Mouse (Mus musculus) liver, embryonic 12.5 days (tissue): Measurements from ENCODE around the gene Apba1. TPM values are rescaled to one million over a fixed set of nuclear protein-coding genes. Genes with fewer than 3 reads are reported as not detected.

Experiments used
- ATAC-seq: fragments of 200-750 bp; cut with Nextera tagmentation; 2 replicates; pipeline ENCODE4 v1.8.0; 2017; ENCODE audit warnings: moderate number of reproducible peaks, mild to moderate bottlenecking, moderate library complexity
- H3K27ac ChIP-seq: fragments of 300-500 bp; sonication (generic); 2 replicates; pipeline ENCODE4 v1.5.1; 2016; ENCODE audit warnings: mild to moderate bottlenecking
- H3K27me3 ChIP-seq: fragments of 300-500 bp; sonication (generic); replicated peaks from 2 replicates; pipeline ENCODE4 v1.6.1; 2016; ENCODE audit warnings: mild to moderate bottlenecking, moderate library complexity
- H3K36me3 ChIP-seq: fragments of 300-500 bp; sonication (generic); 2 replicates; pipeline ENCODE4 v1.6.1; 2016; ENCODE audit warnings: mild to moderate bottlenecking, moderate library complexity
- H3K4me1 ChIP-seq: fragments of 300-500 bp; sonication (generic); 2 replicates; pipeline ENCODE4 v1.6.1; 2016
- H3K4me2 ChIP-seq: fragments of 300-500 bp; sonication (generic); 2 replicates; pipeline ENCODE4 v1.6.1; 2016; ENCODE audit warnings: mild to moderate bottlenecking, moderate library complexity
- H3K4me3 ChIP-seq: fragments of 300-500 bp; sonication (generic); 2 replicates; pipeline ENCODE4 v1.5.1; 2016; ENCODE audit warnings: mild to moderate bottlenecking, moderate library complexity
- H3K9ac ChIP-seq: fragments of 300-500 bp; sonication (generic); 2 replicates; pipeline ENCODE4 v1.6.1; 2016; ENCODE audit warnings: mild to moderate bottlenecking, moderate library complexity
- H3K9me3 ChIP-seq: fragments of 300-500 bp; sonication (generic); replicated peaks from 2 replicates; pipeline ENCODE4 v1.6.1; 2016; ENCODE audit warnings: mild to moderate bottlenecking, moderate library complexity
- WGBS: fragments of 180-500 bp; shearing (Covaris S2); methylation state at CpG from one replicate; pipeline ENCODE4 v1.1.7; 2016; ENCODE audit not compliant: insufficient replicate concordance; 5-methylcytosine and 5-hydroxymethylcytosine counted together
- polyA plus RNA-seq: library from polyadenylated mRNA; unstranded; fragments of >200 nt; fragmentation: Nextera tagmentation; extraction: Ambion mirVana; gene quantifications from 2 replicates; pipeline ENCODE4 v1.2.1, GENCODE M21; 2016

Apba1 gene
- polyA plus RNA-seq, 1 experiment from 2014 or later, result 0.01 TPM

DNA sequence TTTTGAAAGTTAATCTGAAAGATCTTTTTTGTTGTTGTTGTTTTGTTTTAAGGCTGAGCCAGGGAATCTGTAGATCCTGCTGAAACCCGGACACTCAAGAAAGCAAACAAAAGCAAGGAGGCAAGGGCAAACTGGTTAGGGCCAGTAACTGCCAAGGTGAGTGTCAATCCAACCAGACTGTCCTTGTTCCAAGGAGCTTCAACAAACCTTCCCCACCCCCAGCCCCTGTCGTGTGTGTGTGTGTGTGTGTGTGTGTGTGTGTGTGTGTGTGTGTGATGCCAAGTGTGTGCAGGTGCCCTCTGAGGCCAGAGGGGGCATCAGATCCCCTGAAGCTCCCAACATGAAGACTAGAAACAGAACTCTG is 210.2 kb downstream of the Apba1 start:
- Histone ChIP-seq H3K4me1 (no peaks in the 10 kb centered on the region), H3K9ac (no peak overlapping the region), H3K4me3 (no peak overlapping the region), H3K27ac (no peak overlapping the region), H3K27me3 (no peaks in the 10 kb centered on the region), H3K9me3 (no peaks in the 10 kb centered on the region), H3K36me3 (no peaks in the 10 kb centered on the region), H3K4me2 (no peak overlapping the region)
- ATAC-seq, result no peak
- 56% methylated on average over 2 of the region's 2 CpGs for WGBS

- ATAC-seq, result no peak
- Histone ChIP-seq H3K4me1 (no peaks in the 10 kb centered on the region), H3K4me2 (no peak overlapping the region), H3K4me3 (no peak overlapping the region), H3K27me3 (no peaks in the 10 kb centered on the region), H3K36me3 (no peaks in the 10 kb centered on the region), H3K27ac (no peak overlapping the region), H3K9me3 (no peaks in the 10 kb centered on the region), H3K9ac (no peak overlapping the region)
- WGBS, result 78% methylated on average over 3 of the region's 3 CpGs
These were observed 211.7 kb downstream of the Apba1 start for GRCm38 (mm10) chr19:23970374-23970773.

DNA sequence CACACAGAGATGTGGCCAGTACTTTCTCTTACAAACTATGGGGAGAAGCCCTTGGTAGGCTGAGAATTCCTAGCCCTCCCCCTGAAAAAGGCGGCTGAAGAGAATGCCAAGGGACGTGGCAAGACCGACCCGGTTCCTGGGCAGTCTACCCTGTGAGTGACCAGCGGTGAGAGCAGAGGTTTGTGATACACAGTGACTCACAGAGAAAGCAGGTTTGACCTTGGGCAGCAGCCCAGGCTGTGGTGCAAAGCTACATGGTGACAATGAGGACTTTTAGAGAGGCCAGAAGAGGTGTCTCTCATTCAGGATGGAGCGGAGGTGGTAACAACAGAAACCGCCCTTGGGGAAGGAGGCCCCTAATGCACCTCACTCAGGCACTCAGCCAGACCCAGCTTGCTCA is 212.7 kb downstream of the Apba1 start:
- no peak for ATAC-seq
- no peaks in the 10 kb centered on the region for H3K9me3 ChIP-seq
- H3K4me2 ChIP-seq, result no peak overlapping the region
- H3K27me3 ChIP-seq, result no peaks in the 10 kb centered on the region
- H3K36me3 ChIP-seq, result no peaks in the 10 kb centered on the region
- no peaks in the 10 kb centered on the region for H3K4me1 ChIP-seq
- no peak overlapping the region for H3K9ac ChIP-seq
- H3K27ac ChIP-seq, result no peak overlapping the region
- WGBS, result 82% methylated on average over 7 of the region's 7 CpGs
- H3K4me3 ChIP-seq, result no peak overlapping the region

DNA sequence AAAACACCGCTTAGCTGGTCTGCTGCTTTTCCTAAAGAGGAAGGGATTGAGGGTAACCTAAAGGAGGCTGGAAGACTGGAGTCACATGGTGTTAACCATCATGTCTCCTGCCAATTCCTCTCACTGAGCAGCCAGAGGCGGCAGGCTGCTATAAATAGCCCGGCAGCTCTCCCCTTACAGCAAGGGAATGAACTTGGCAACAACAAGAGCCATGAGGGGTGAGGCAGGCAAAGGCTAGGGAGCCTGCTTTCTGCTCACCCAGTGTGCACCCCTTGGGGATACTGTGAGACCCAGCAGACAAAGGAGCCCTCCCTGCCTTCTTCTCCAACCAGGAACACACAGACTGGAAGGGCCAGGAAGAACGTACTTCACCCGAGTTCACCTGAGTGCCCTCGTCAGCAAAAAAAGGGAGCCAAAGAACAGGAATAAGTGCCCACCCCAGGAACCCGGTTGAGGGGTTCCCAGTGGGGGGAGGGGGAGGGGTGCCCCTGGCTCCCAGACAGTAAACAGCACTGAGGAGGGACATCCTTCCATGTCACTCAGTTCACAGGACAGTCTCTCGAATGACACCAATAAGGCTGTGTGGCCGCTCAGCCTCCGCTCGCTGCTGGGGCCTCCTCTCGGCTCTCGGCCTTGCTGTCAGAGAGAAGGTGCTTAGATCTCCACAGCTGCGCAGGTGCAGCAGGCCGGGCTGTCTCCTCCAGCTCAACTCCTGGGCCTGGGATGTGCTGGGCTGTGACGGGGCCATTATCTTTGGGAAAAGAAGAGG is 214.4 kb downstream of the Apba1 start:
- Histone ChIP-seq H3K27ac (no peak overlapping the region), H3K4me2 (no peak overlapping the region), H3K27me3 (no peaks in the 10 kb centered on the region), H3K9me3 (no peaks in the 10 kb centered on the region), H3K9ac (no peak overlapping the region), H3K4me3 (no peak overlapping the region), H3K4me1 (no peaks in the 10 kb centered on the region), H3K36me3 (no peaks in the 10 kb centered on the region)
- WGBS, result 62% methylated on average over 16 of the region's 16 CpGs
- ATAC-seq, result no peak

- Histone ChIP-seq H3K27ac (no peak overlapping the region), H3K9ac (no peak overlapping the region), H3K27me3 (no peaks in the 10 kb centered on the region), H3K4me3 (no peak overlapping the region), H3K9me3 (no peaks in the 10 kb centered on the region), H3K36me3 (no peaks in the 10 kb centered on the region), H3K4me2 (no peak overlapping the region), H3K4me1 (no peaks in the 10 kb centered on the region)
- 61% methylated on average over 6 of the region's 6 CpGs for WGBS
- no peak for ATAC-seq
These were observed 219.3 kb downstream of the Apba1 start for GRCm38 (mm10) chr19:23977901-23978443.

DNA sequence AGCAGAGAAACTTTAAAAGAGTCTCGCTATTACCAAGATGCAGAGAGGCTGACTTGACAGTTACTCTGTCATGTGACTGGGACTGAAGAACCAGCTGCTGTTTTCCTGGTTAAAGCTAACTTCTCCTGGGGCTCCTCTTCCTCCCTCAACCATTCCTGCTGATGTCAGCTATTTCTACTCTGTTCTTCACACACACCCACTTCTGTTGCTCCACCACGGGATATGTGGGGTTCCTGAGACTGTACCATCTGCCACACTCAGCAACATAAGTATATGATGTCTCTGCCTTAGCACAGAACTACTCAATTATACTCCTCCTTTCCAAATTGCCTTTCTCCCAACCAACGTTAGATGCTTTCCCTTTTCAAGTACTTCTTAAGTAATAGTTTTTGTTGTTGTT is 221.9 kb downstream of the Apba1 start:
- WGBS, result 55% methylated on average over 3 of the region's 3 CpGs
- no peaks in the 10 kb centered on the region for H3K27me3 ChIP-seq
- H3K4me3 ChIP-seq, result no peak overlapping the region
- H3K4me2 ChIP-seq, result no peak overlapping the region
- no peaks in the 10 kb centered on the region for H3K9me3 ChIP-seq
- no peaks in the 10 kb centered on the region for H3K4me1 ChIP-seq
- no peak overlapping the region for H3K9ac ChIP-seq
- no peak overlapping the region for H3K27ac ChIP-seq
- H3K36me3 ChIP-seq, result no peaks in the 10 kb centered on the region
- ATAC-seq, result no peak

- no peak for ATAC-seq
- no peak overlapping the region for H3K4me2 ChIP-seq
- no peak overlapping the region for H3K9ac ChIP-seq
- WGBS, result 49% methylated on average over 6 of the region's 6 CpGs
- H3K36me3 ChIP-seq, result no peaks in the 10 kb centered on the region
- H3K4me1 ChIP-seq, result no peaks in the 10 kb centered on the region
- no peaks in the 10 kb centered on the region for H3K27me3 ChIP-seq
- H3K27ac ChIP-seq, result no peak overlapping the region
- no peaks in the 10 kb centered on the region for H3K9me3 ChIP-seq
- no peak overlapping the region for H3K4me3 ChIP-seq
These were observed 225.5 kb downstream of the Apba1 start for GRCm38 (mm10) chr19:23984186-23984585.

GRCm38 (mm10) chr19:23987291-23987690 is 228.6 kb downstream of the Apba1 start:
- no peak overlapping the region for H3K9ac ChIP-seq
- H3K9me3 ChIP-seq, result no peaks in the 10 kb centered on the region
- ATAC-seq, result no peak
- WGBS, result 22% methylated on average over 2 of the region's 2 CpGs
- no peaks in the 10 kb centered on the region for H3K27me3 ChIP-seq
- no peaks in the 10 kb centered on the region for H3K4me1 ChIP-seq
- no peak overlapping the region for H3K4me3 ChIP-seq
- H3K4me2 ChIP-seq, result no peak overlapping the region
- no peaks in the 10 kb centered on the region for H3K36me3 ChIP-seq
- H3K27ac ChIP-seq, result no peak overlapping the region

DNA sequence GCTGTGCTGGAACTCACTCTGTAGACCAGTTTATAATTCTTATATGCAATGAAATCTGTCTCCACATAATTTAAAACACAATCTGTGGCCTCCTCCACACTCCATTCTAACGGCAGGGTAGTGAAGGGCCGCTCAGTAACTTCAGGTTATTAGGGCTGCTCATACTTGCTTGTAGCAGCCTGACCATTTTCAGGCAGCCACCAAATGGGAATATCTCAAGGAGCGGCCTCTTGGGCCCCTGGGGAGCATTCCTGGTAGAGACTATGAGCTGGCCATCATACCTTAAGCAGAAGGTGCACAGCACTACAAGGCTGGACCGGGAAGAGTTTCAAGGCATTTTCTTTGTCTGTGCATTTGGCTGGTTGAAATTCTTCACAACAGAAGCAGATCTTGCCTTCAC is 229.5 kb downstream of the Apba1 start:
- Histone ChIP-seq H3K4me2 (no peak overlapping the region), H3K36me3 (no peaks in the 10 kb centered on the region), H3K9ac (no peak overlapping the region), H3K27me3 (no peaks in the 10 kb centered on the region), H3K4me3 (no peak overlapping the region), H3K4me1 (no peaks in the 10 kb centered on the region), H3K27ac (no peak overlapping the region), H3K9me3 (no peaks in the 10 kb centered on the region)
- WGBS, result 71% methylated on average over 4 of the region's 4 CpGs
- no peak for ATAC-seq

DNA sequence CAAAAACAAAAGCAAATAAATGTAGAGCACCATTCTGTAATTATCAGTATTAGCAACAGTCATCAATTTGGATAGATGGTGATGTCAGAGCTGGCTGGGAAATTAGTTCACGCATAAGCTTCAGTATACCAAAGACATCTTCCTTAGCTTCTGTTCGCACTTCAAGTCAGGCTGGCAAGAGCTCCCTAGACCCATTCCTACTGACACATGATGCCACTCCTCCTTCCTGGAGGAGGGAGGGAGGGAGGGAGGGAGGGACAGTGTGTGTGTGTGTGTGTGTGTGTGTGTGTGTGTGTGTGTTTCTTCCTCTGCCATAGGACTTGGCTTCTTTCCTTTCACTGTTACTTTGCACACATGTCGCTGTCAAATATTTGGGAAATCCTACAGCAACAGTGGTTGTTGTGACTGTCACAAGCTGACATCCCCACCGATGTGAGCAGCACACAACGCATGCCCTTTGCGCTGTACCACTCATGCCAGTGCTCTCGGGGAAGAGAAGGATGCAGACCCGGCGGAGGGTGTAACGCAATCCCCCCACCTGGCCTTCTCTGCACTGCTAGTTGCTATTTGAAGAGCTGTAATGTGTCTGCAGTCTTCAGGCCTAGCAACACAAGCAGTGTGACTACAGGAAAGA is 237.2 kb downstream of the Apba1 start:
- no peak overlapping the region for H3K4me3 ChIP-seq
- H3K4me1 ChIP-seq, result no peaks in the 10 kb centered on the region
- 77% methylated on average over 10 of the region's 10 CpGs for WGBS

More for the DNA sequence above, 237.2 kb downstream of the Apba1 start:
- no peak overlapping the region for H3K4me2 ChIP-seq
- H3K27me3 ChIP-seq, result no peaks in the 10 kb centered on the region
- H3K36me3 ChIP-seq, result no peaks in the 10 kb centered on the region
- no peak overlapping the region for H3K27ac ChIP-seq
- ATAC-seq, result no peak
- H3K9me3 ChIP-seq, result no peaks in the 10 kb centered on the region
- H3K9ac ChIP-seq, result no peak overlapping the region
